Mouse (Mus musculus): Measurements from ENCODE around the gene Col4a1. TPM values are rescaled to one million over a fixed set of nuclear protein-coding genes. Genes with fewer than 3 reads are reported as not detected.

The Col4a1 gene
- polyA plus RNA-seq, 1 experiment from 2014 or later: 213 TPM

DNA sequence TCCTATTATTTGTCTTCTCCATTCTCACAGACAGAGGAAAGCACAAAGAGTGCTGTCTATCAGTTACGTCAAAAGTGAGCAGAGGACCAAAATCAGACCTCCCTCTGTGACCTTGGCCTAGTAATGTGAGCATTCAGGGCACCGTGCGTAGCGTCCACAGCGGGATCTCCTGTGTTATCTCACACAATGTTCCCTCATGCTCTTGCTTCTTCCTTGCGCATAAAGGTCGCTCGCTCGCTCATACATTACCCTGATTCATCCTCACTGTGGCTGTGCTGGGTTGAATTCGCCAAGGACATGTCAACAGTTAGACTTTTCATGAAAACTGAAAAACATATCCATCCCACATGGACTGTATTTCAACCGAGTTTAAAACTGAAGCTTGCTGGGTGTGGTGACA lies 115.4 kb downstream of the Col4a1 start:
- Histone ChIP-seq H3K36me3 (ENCODE audit: control insufficient read depth, insufficient read depth) (peaks cover 36% of the 10 kb centered on the region), H3K4me3 (ENCODE audit: low read length) (no peak overlapping the region), H3K4me2 (ENCODE audit: low read depth, low read length) (no peak overlapping the region), H3K27me3 (ENCODE audit: control insufficient read depth, insufficient read depth, low read length) (no peaks in the 10 kb centered on the region), H3K9ac (ENCODE audit: low read length) (no peak overlapping the region), H3K9me3 (replicated peaks; ENCODE audit: control insufficient read depth, low read length) (no peaks in the 10 kb centered on the region), H3K27ac (ENCODE audit: low read length) (no peak overlapping the region), H3K4me1 (ENCODE audit: control insufficient read depth, insufficient read depth, low read length) (no peaks in the 10 kb centered on the region; the same call in 1 of the 2 replicates)
- WGBS: 82% methylated on average over 11 of the region's 11 CpGs
- no peak for ATAC-seq (replicated peaks; ENCODE audit: extremely low read depth, insufficient read depth, low FRiP score)

DNA sequence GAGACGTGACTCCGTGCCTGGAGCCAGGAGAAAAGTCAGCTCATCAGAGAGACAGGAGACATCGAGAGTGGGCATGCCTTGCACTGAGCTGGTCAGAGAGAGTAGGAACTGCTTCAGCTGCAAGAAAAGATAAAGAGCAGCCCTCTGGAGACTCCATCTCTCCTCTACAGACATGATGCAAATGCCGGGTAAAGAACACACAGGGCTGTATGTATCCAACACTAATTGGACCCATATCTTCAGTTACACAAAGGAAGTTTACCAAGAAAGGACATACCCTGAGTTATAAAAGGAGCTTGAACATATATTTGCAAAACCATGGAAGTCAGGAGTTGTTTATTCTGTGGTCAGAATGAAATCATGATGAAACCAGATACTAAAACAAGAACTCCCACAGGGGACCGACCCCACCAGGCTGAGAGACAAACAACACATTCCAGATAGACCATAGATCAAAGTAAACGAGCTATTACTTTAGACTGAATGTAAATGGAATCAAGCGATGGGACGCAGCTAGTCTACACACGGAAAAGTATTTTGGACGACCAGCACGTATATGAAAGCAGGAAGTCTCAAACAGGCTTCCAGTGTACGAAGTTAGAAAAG lies 119.8 kb downstream of the Col4a1 start:
- H3K36me3 ChIP-seq (ENCODE audit: control insufficient read depth, insufficient read depth): peaks cover 9% of the 10 kb centered on the region
- WGBS: 55% methylated on average over 12 of the region's 12 CpGs
- no peak overlapping the region for H3K9ac ChIP-seq (ENCODE audit: low read length)
- no peak for ATAC-seq (replicated peaks; ENCODE audit: extremely low read depth, insufficient read depth, low FRiP score)
- H3K4me1 ChIP-seq (ENCODE audit: control insufficient read depth, insufficient read depth, low read length): peaks cover 9% of the 10 kb centered on the region
- no peak overlapping the region for H3K27ac ChIP-seq (ENCODE audit: low read length)
- H3K9me3 ChIP-seq (replicated peaks; ENCODE audit: control insufficient read depth, low read length): no peaks in the 10 kb centered on the region
- H3K27me3 ChIP-seq (ENCODE audit: control insufficient read depth, insufficient read depth, low read length): peaks cover 3% of the 10 kb centered on the region; the same call in 1 of the 2 replicates
- H3K4me3 ChIP-seq (ENCODE audit: low read length): no peak overlapping the region
- H3K4me2 ChIP-seq (ENCODE audit: low read depth, low read length): no peak overlapping the region

- Histone ChIP-seq H3K27ac (ENCODE audit: low read length) (no peak overlapping the region), H3K4me2 (ENCODE audit: low read depth, low read length) (peak overlapping the region; percentile 78), H3K9ac (ENCODE audit: low read length) (peak overlapping the region; percentile 72), H3K4me1 (ENCODE audit: control insufficient read depth, insufficient read depth, low read length) (peaks cover 41% of the 10 kb centered on the region), H3K9me3 (replicated peaks; ENCODE audit: control insufficient read depth, low read length) (no peaks in the 10 kb centered on the region), H3K4me3 (ENCODE audit: low read length) (peak overlapping the region; percentile 46), H3K27me3 (ENCODE audit: control insufficient read depth, insufficient read depth, low read length) (peaks cover 3% of the 10 kb centered on the region; the same call in 1 of the 2 replicates), H3K36me3 (ENCODE audit: control insufficient read depth, insufficient read depth) (no peaks in the 10 kb centered on the region)
- WGBS: 2% methylated on average over 46 of the region's 46 CpGs
- peak; percentile 19; the same call in 1 of the 2 replicates for ATAC-seq (replicated peaks; ENCODE audit: extremely low read depth, insufficient read depth, low FRiP score)
Observed at GRCm38 (mm10) chr8:11187581-11188271, 124.9 kb downstream of the Col4a1 start.

DNA sequence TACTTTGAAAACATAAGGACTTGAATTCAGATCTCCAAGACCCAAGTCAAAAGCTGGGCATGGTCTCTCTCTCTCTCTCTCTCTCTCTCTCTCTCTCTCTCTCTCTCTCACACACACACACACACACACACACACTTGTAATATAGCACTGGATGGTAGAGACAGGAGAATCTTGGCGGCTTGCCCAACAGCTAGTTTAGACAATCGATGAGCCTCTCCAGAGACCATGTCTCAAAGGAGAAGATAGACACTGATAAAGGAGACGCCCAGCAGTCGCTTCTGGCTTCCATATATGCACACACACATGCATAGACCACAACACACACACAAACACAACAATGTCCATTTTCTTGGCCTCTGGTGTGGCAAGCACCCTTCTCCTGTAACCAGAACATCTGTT lies 126.2 kb downstream of the Col4a1 start:
- WGBS: 32% methylated on average over 4 of the region's 4 CpGs
- no peak overlapping the region for H3K4me3 ChIP-seq (ENCODE audit: low read length)
- peaks cover 3% of the 10 kb centered on the region; the same call in 1 of the 2 replicates for H3K27me3 ChIP-seq (ENCODE audit: control insufficient read depth, insufficient read depth, low read length)
- H3K9ac ChIP-seq (ENCODE audit: low read length): no peak overlapping the region
- no peaks in the 10 kb centered on the region for H3K9me3 ChIP-seq (replicated peaks; ENCODE audit: control insufficient read depth, low read length)
- no peaks in the 10 kb centered on the region for H3K36me3 ChIP-seq (ENCODE audit: control insufficient read depth, insufficient read depth)
- peaks cover 54% of the 10 kb centered on the region for H3K4me1 ChIP-seq (ENCODE audit: control insufficient read depth, insufficient read depth, low read length)
- ATAC-seq (replicated peaks; ENCODE audit: extremely low read depth, insufficient read depth, low FRiP score): no peak
- H3K4me2 ChIP-seq (ENCODE audit: low read depth, low read length): no peak overlapping the region
- H3K27ac ChIP-seq (ENCODE audit: low read length): 0 out of 2 replicates have a peak overlapping the region, but pooled peaks have one; percentile 20

DNA sequence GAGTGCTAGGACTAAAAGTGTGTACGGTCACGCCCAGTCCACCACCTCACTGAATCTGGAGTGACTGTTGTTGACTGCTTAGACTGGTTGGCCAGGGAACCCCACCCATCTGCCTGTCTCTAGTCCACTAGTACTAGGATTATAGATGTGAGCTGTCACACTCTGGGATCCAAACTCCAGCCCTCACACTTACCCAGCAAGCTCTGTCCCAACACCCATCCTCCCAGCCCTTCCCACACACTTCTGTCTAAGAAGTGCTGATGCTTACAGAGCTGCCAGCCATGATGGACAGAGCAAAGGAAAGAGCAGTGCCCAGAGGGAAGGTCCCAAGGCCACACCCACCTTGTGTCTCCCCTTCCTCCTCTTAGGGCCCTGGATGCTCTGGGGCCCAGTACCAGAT lies 127.0 kb downstream of the Col4a1 start:
- Histone ChIP-seq H3K4me2 (ENCODE audit: low read depth, low read length) (no peak overlapping the region), H3K27ac (ENCODE audit: low read length) (no peak overlapping the region), H3K9me3 (replicated peaks; ENCODE audit: control insufficient read depth, low read length) (no peaks in the 10 kb centered on the region), H3K9ac (ENCODE audit: low read length) (no peak overlapping the region), H3K36me3 (ENCODE audit: control insufficient read depth, insufficient read depth) (no peaks in the 10 kb centered on the region), H3K4me3 (ENCODE audit: low read length) (no peak overlapping the region), H3K4me1 (ENCODE audit: control insufficient read depth, insufficient read depth, low read length) (peaks cover 54% of the 10 kb centered on the region), H3K27me3 (ENCODE audit: control insufficient read depth, insufficient read depth, low read length) (peaks cover 3% of the 10 kb centered on the region; the same call in 1 of the 2 replicates)
- no peak for ATAC-seq (replicated peaks; ENCODE audit: extremely low read depth, insufficient read depth, low FRiP score)
- WGBS: 77% methylated on average over 2 of the region's 2 CpGs

DNA sequence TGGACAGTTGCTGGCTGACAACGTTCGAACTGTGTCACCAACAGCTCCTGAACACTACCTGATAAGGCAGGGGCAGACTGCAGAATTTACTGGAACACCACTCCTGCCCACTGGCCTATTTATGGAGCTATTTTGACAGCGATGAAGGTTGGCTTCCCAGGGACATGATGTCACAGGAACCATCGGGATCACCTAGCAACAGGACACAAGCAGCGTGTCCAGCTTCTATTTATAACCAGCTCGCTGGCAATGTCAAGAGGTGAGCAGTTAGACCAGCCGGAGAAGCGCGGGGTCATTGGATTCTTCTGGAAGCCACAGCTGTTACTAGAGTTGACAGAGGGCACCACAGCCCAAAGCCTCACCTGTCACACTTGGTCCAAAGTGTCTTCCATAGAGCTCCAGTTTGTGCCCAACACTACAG lies 129.0 kb downstream of the Col4a1 start:
- Histone ChIP-seq H3K9ac (ENCODE audit: low read length) (peak overlapping the region; percentile 53), H3K4me2 (ENCODE audit: low read depth, low read length) (no peak overlapping the region), H3K9me3 (replicated peaks; ENCODE audit: control insufficient read depth, low read length) (no peaks in the 10 kb centered on the region), H3K36me3 (ENCODE audit: control insufficient read depth, insufficient read depth) (no peaks in the 10 kb centered on the region), H3K4me3 (ENCODE audit: low read length) (no peak overlapping the region), H3K27me3 (ENCODE audit: control insufficient read depth, insufficient read depth, low read length) (peaks cover 2% of the 10 kb centered on the region; the same call in 1 of the 2 replicates), H3K4me1 (ENCODE audit: control insufficient read depth, insufficient read depth, low read length) (peaks cover 57% of the 10 kb centered on the region), H3K27ac (ENCODE audit: low read length) (peak overlapping the region; percentile 96)
- 11% methylated on average over 9 of the region's 9 CpGs for WGBS
- peak; percentile 87 for ATAC-seq (replicated peaks; ENCODE audit: extremely low read depth, insufficient read depth, low FRiP score)

DNA sequence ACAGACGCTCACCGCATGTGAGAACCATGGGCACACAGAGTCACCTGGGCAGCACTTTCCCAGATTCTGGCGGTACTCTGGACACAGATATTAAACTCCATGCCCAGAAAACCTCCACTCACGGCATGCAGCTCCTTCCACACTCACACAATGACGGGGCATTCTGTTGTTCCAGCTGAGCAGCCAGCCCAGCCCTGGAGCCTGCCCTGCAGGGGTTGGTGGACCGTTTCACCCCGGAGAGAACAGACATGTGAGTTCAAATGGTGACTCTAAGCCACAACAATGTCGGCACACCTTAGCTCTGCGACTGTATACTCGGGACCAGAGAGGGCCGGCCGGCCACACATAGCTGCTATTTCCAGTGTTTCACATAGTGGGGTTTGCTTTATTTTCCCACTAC lies 130.0 kb downstream of the Col4a1 start:
- Histone ChIP-seq H3K4me3 (ENCODE audit: low read length) (no peak overlapping the region), H3K27me3 (ENCODE audit: control insufficient read depth, insufficient read depth, low read length) (no peaks in the 10 kb centered on the region), H3K36me3 (ENCODE audit: control insufficient read depth, insufficient read depth) (no peaks in the 10 kb centered on the region), H3K4me2 (ENCODE audit: low read depth, low read length) (no peak overlapping the region), H3K9ac (ENCODE audit: low read length) (peak overlapping the region; percentile 23), H3K4me1 (ENCODE audit: control insufficient read depth, insufficient read depth, low read length) (peaks cover 53% of the 10 kb centered on the region), H3K9me3 (replicated peaks; ENCODE audit: control insufficient read depth, low read length) (no peaks in the 10 kb centered on the region), H3K27ac (ENCODE audit: low read length) (peak overlapping the region; percentile 93)
- ATAC-seq (replicated peaks; ENCODE audit: extremely low read depth, insufficient read depth, low FRiP score): no peak
- WGBS: 78% methylated on average over 12 of the region's 12 CpGs

DNA sequence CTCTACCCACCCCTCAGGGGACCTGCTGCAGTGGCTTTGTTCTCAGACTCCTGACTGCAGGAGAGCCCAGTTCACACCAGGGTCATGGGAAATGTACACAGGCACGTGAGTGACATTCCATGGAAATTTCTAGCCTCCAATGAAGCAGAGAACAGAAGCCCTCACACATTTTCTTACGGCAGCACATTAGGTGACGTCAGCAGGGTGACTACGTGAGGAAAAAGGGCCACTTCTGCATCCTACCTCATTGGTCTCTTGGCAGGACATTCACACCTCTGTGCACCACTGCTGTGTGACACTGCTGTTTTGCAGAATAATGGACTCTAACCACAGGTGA lies 130.5 kb downstream of the Col4a1 start:
- no peak for ATAC-seq (replicated peaks; ENCODE audit: extremely low read depth, insufficient read depth, low FRiP score)
- Histone ChIP-seq H3K27ac (ENCODE audit: low read length) (peak overlapping the region; percentile 93), H3K4me3 (ENCODE audit: low read length) (no peak overlapping the region), H3K4me1 (ENCODE audit: control insufficient read depth, insufficient read depth, low read length) (peaks cover 50% of the 10 kb centered on the region), H3K4me2 (ENCODE audit: low read depth, low read length) (no peak overlapping the region), H3K9me3 (replicated peaks; ENCODE audit: control insufficient read depth, low read length) (no peaks in the 10 kb centered on the region), H3K9ac (ENCODE audit: low read length) (0 out of 2 replicates have a peak overlapping the region, but pooled peaks have one; percentile 16), H3K27me3 (ENCODE audit: control insufficient read depth, insufficient read depth, low read length) (no peaks in the 10 kb centered on the region), H3K36me3 (ENCODE audit: control insufficient read depth, insufficient read depth) (no peaks in the 10 kb centered on the region)
- WGBS: 47% methylated on average over 4 of the region's 4 CpGs

DNA sequence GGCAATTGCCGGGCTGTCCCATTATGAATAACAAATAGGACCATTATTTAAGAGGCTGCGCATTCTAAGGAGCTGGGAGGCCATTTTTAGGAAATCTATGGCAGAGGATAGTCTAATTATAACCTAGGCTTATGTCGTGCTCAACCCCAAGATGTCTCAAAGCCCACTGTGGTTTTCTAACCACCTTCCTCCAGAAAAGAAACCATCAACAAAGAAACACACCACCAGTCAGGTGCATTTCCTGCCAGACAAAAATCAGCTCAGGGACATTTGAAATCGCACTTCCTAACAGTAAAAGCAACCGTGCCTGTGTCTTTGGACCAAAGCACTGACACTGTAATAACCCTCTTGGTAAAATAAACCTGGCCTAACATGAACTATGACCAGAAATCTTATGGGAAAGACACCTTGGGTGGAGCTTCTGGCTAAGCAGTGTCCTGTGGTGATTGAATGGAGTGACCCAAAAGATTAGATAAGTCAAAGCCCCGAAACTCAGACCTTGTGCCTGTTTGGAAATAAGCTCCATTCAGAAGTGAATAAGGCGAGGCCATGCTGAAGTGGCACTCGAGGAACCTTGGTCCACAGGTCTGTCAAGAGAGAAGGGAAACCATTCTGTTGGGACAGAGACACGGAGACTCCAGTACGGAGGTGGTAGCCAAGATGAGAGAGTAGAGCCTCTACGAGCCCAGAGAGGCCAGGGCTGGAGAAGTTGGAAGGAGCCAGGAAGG lies 131.0 kb downstream of the Col4a1 start:
- Histone ChIP-seq H3K4me1 (ENCODE audit: control insufficient read depth, insufficient read depth, low read length) (peaks cover 45% of the 10 kb centered on the region), H3K36me3 (ENCODE audit: control insufficient read depth, insufficient read depth) (no peaks in the 10 kb centered on the region), H3K4me2 (ENCODE audit: low read depth, low read length) (no peak overlapping the region), H3K9ac (ENCODE audit: low read length) (0 out of 2 replicates have a peak overlapping the region, but pooled peaks have one; percentile 16), H3K4me3 (ENCODE audit: low read length) (no peak overlapping the region), H3K9me3 (replicated peaks; ENCODE audit: control insufficient read depth, low read length) (no peaks in the 10 kb centered on the region), H3K27ac (ENCODE audit: low read length) (peak overlapping the region; percentile 93), H3K27me3 (ENCODE audit: control insufficient read depth, insufficient read depth, low read length) (no peaks in the 10 kb centered on the region)
- no peak for ATAC-seq (replicated peaks; ENCODE audit: extremely low read depth, insufficient read depth, low FRiP score)
- WGBS: 75% methylated on average over 11 of the region's 11 CpGs
